Mouse (Mus musculus): ENCODE data around the gene Cd6. TPM values are rescaled to one million over a fixed set of nuclear protein-coding genes. Genes with fewer than 3 reads are reported as not detected.

Cd6 gene
- polyA plus RNA-seq, 1 experiment from 2014 or later, result not detected

DNA sequence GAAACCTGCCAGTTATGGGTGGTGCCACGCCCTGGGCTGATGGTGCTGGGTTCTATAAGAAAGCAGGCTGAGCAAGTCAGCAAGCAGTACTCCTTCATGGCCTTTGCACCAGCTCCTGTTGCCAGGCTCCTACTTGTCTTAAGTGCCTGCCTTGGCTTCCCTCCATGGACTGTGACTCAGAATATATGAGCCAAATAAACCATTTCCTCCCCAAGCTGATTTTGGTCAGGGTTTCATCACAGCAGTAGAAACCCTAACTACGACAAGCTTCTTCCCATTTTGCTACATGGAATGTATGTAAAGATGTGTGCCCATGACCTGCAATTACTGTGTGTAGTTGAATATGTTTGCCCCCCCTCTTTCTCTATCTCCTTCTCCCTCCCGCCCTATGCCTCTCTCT is 3.8 kb upstream of the Cd6 start:
- Histone ChIP-seq H3K9me3 (replicated peaks) (no peaks in the 10 kb centered on the region), H3K4me3 (replicated peaks) (no peak overlapping the region), H3K27ac (replicated peaks) (no peak overlapping the region), H3K4me2 (replicated peaks) (no peak overlapping the region), H3K4me1 (no peaks in the 10 kb centered on the region), H3K9ac (no peak overlapping the region), H3K36me3 (no peaks in the 10 kb centered on the region), H3K27me3 (no peaks in the 10 kb centered on the region)
- no peak for ATAC-seq (ENCODE audit: insufficient number of reproducible peaks, low FRiP score, low TSS enrichment, low read depth)
- 69% methylated on average over 3 of the region's 3 CpGs for WGBS

DNA sequence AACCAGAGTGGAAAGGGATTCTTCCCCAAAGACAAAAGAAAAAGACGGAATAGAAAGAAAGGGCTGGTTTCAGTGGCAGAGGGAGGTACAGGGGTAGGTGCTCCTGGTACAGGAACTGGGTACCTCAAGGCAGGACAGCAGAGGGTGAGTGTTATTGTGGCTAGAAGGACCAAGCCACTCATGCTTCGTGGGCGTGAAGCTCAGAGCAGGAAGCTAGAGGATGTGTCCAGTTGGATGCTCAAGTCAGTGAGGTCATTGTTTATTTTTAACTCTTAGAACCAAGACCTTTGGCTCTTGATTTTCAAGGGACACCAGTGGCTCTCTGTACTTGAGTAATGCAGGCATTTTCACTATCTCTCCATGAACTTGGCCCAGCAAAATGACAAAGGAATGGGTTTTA is 2.2 kb upstream of the Cd6 start:
- H3K27me3 ChIP-seq, result no peaks in the 10 kb centered on the region
- no peaks in the 10 kb centered on the region for H3K4me1 ChIP-seq
- H3K9ac ChIP-seq, result no peak overlapping the region
- no peaks in the 10 kb centered on the region for H3K36me3 ChIP-seq
- no peak overlapping the region for H3K4me3 ChIP-seq (replicated peaks)
- no peak overlapping the region for H3K27ac ChIP-seq (replicated peaks)
- H3K4me2 ChIP-seq (replicated peaks), result no peak overlapping the region
- 78% methylated on average over 3 of the region's 3 CpGs for WGBS
- no peak for ATAC-seq (ENCODE audit: insufficient number of reproducible peaks, low FRiP score, low TSS enrichment, low read depth)
- H3K9me3 ChIP-seq (replicated peaks), result no peaks in the 10 kb centered on the region

DNA sequence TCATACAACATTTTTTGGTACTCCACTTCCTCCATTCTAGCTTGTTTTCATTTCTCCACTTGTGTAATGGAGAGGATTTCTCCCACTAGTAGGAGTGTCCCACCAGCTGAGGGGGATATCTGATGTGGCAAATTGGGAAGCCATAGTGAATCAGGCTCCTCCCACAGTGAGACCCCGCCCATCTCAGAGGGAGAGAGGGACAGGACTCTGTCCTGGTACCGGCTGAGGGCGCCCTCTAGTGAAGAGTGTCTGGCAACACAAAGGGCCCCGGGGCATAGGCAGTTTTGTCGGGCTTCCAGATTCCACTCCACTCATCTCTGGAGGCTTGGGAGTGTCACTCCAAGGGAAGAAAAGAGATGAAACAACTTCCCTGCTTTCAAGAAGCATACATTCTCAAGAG is 1.6 kb upstream of the Cd6 start:
- no peaks in the 10 kb centered on the region for H3K9me3 ChIP-seq (replicated peaks)
- H3K4me1 ChIP-seq, result no peaks in the 10 kb centered on the region
- no peak overlapping the region for H3K9ac ChIP-seq
- WGBS, result 12% methylated on average over 5 of the region's 5 CpGs
- no peaks in the 10 kb centered on the region for H3K27me3 ChIP-seq
- no peak for ATAC-seq (ENCODE audit: insufficient number of reproducible peaks, low FRiP score, low TSS enrichment, low read depth)
- H3K27ac ChIP-seq (replicated peaks), result no peak overlapping the region
- no peak overlapping the region for H3K4me2 ChIP-seq (replicated peaks)
- no peaks in the 10 kb centered on the region for H3K36me3 ChIP-seq
- H3K4me3 ChIP-seq (replicated peaks), result no peak overlapping the region

DNA sequence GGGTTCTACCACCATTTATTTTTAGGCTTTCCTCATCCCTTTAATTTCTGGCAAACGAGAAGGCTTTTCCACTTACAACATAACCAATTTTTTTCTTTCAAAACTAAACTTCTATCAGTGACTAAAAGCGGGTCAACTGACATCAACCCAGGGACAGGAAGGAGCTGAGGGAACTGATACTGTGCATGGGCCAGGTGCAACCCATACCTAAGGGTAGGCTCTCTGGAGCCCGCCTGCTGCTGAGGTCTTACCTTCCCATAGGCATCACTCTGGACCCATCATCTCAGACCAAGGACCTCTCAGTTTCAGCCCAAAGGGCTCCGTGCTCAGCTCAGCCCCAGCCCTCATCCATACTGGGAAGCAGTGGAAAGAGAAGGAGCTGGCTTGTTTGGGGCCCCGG is 1.5 kb downstream of the Cd6 start:
- H3K4me2 ChIP-seq (replicated peaks), result no peak overlapping the region
- 86% methylated on average over 5 of the region's 5 CpGs for WGBS
- no peaks in the 10 kb centered on the region for H3K36me3 ChIP-seq
- no peak overlapping the region for H3K4me3 ChIP-seq (replicated peaks)
- no peaks in the 10 kb centered on the region for H3K9me3 ChIP-seq (replicated peaks)
- no peaks in the 10 kb centered on the region for H3K27me3 ChIP-seq
- ATAC-seq (ENCODE audit: insufficient number of reproducible peaks, low FRiP score, low TSS enrichment, low read depth), result no peak
- no peak overlapping the region for H3K27ac ChIP-seq (replicated peaks)
- H3K9ac ChIP-seq, result no peak overlapping the region
- H3K4me1 ChIP-seq, result no peaks in the 10 kb centered on the region

DNA sequence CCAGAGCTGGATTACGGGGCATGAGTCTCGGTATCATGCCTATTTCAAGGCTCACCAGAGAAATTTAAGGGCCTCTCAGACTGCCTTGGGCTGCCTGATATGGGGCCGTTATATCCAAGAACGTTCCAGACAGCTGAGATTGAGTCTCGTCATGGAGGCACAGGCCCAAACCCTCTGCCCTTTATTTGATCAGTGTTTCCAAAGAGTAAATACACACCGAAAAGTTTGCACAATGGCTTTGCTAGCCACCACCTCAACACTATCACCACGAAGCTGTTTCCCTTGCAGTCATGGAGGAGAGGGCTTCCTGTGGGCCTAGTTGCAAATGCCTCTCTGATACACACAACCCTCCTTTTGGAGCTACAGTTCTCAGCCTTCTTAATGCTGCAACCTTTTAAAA is 5.8 kb downstream of the Cd6 start:
- 83% methylated on average over 7 of the region's 7 CpGs for WGBS
- Histone ChIP-seq H3K9ac (no peak overlapping the region), H3K27ac (replicated peaks) (no peak overlapping the region), H3K4me3 (replicated peaks) (no peak overlapping the region), H3K9me3 (replicated peaks) (no peaks in the 10 kb centered on the region), H3K4me2 (replicated peaks) (no peak overlapping the region), H3K27me3 (no peaks in the 10 kb centered on the region), H3K36me3 (no peaks in the 10 kb centered on the region), H3K4me1 (no peaks in the 10 kb centered on the region)
- ATAC-seq (ENCODE audit: insufficient number of reproducible peaks, low FRiP score, low TSS enrichment, low read depth), result no peak

DNA sequence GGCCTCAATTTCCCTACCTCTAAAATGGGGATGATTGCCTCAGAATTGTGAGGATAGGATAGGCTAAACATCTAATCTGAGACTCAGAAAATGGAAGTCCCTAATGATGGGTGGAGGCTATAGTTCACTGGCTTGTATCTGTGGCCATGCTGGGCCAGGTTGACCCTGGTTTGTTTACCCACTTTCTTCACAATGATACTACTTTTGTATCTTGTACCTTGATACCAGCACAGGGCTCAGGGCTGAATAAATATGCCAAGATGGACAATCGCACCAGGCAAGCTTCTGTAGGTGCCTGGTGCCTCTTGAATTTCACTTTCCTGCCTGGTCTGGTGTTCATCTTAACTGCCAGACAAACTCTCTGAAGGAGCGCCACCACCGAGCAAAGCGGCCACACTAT is 7.3 kb downstream of the Cd6 start:
- no peak overlapping the region for H3K9ac ChIP-seq
- H3K27me3 ChIP-seq, result no peaks in the 10 kb centered on the region
- no peak overlapping the region for H3K27ac ChIP-seq (replicated peaks)
- 93% methylated on average over 4 of the region's 4 CpGs for WGBS
- H3K9me3 ChIP-seq (replicated peaks), result no peaks in the 10 kb centered on the region
- H3K36me3 ChIP-seq, result no peaks in the 10 kb centered on the region
- H3K4me1 ChIP-seq, result peaks cover 8% of the 10 kb centered on the region; the same call in 1 of the 2 replicates
- no peak for ATAC-seq (ENCODE audit: insufficient number of reproducible peaks, low FRiP score, low TSS enrichment, low read depth)
- H3K4me2 ChIP-seq (replicated peaks), result no peak overlapping the region
- no peak overlapping the region for H3K4me3 ChIP-seq (replicated peaks)

DNA sequence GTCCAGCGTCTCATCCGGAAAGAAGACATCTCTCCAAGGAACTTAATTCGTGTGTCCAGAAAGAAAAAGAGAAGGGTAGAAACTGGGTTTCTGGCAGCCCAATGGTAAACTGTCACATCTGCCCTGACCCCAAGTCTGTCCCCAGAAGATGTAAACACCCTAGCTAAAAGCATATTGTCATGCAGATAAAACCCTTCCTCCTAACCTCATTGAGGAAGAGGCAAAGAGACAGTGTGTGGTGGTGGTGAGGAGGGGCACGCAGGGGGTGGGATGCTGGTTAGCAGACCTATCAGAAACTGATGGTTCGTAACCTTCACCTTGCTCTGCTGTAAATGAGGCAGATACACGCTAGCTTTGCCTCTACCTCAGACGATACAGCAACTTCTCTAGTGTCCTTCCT is 8.5 kb downstream of the Cd6 start:
- H3K9ac ChIP-seq, result no peak overlapping the region
- WGBS, result 67% methylated on average over 7 of the region's 7 CpGs

DNA sequence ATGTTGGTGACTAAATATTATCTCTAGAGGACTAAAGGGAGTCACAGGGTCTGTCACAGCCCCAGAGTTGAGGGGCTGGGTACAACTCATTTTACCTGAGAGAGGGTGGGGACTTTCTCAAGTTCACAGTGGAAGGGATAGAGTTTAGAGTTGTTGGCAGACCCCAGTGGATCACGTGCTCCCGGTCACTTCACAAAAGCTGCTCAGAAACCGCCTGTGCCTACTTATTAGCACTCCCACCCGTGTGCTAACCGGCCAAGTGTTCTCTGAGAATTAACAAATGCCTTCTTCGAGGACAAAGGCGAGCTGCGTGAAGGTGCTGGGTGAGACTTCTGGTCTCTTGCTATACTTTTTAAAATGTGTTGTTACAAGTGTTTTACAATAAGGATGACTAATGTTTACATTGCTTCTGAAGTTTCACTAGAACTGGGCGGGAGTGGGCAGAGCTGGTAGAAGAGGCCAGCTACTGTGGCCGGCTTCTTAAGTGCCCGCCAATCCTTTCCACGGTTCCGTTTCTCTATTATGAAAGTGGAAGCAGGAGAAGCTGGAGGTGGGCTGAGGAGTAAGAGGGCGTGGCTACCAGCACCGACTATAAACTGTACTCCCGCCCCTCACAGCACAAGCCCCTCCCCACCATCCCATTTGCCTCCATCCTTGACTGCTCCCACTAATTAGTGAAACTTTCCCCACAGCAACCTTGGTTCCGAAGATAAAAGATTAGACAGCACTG is 11.5 kb downstream of the Cd6 start:
- ATAC-seq (ENCODE audit: insufficient number of reproducible peaks, low FRiP score, low TSS enrichment, low read depth), result peak; percentile 36; the same call in 1 of the 2 replicates
- peak overlapping the region; percentile 39 for H3K4me2 ChIP-seq (replicated peaks)
- no peaks in the 10 kb centered on the region for H3K27me3 ChIP-seq
- 40% methylated on average over 17 of the region's 17 CpGs for WGBS
- H3K9me3 ChIP-seq (replicated peaks), result no peaks in the 10 kb centered on the region
- no peak overlapping the region for H3K27ac ChIP-seq (replicated peaks)
- no peak overlapping the region for H3K9ac ChIP-seq
- peak overlapping the region; percentile 16; the same call in 1 of the 2 replicates for H3K4me3 ChIP-seq (replicated peaks)
- peaks cover 8% of the 10 kb centered on the region; the same call in 1 of the 2 replicates for H3K4me1 ChIP-seq
- H3K36me3 ChIP-seq, result no peaks in the 10 kb centered on the region

More for the DNA sequence above, 8.5 kb downstream of the Cd6 start:
- H3K4me1 ChIP-seq, result peaks cover 8% of the 10 kb centered on the region; the same call in 1 of the 2 replicates
- ATAC-seq (ENCODE audit: insufficient number of reproducible peaks, low FRiP score, low TSS enrichment, low read depth), result no peak
- H3K4me2 ChIP-seq (replicated peaks), result no peak overlapping the region
- H3K27me3 ChIP-seq, result no peaks in the 10 kb centered on the region
- H3K9me3 ChIP-seq (replicated peaks), result no peaks in the 10 kb centered on the region
- H3K27ac ChIP-seq (replicated peaks), result no peak overlapping the region
- H3K4me3 ChIP-seq (replicated peaks), result no peak overlapping the region
- no peaks in the 10 kb centered on the region for H3K36me3 ChIP-seq

DNA sequence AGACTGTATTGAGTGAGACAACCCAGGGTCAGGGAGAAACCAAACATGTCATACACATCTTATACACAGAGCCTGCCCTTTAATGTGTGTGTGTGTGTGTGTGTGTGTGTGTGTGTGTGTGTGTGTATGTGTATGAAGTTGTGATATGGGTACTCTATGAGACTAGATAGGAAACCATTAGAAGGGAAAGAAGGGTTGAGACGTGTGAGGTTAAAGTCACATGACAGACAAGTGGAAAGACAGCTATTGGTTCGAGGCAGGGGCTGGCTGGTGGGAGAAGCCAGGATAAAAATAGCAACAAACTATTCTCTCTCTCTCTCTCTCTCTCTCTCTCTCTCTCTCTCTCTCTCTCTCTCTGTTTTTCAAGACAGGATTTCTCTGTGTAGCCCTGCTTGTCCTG is 13.4 kb downstream of the Cd6 start:
- no peak for ATAC-seq (ENCODE audit: insufficient number of reproducible peaks, low FRiP score, low TSS enrichment, low read depth)
- Histone ChIP-seq H3K9ac (no peak overlapping the region), H3K27ac (replicated peaks) (no peak overlapping the region), H3K4me1 (peaks cover 8% of the 10 kb centered on the region; the same call in 1 of the 2 replicates), H3K4me3 (replicated peaks) (no peak overlapping the region), H3K4me2 (replicated peaks) (no peak overlapping the region), H3K9me3 (replicated peaks) (no peaks in the 10 kb centered on the region), H3K36me3 (no peaks in the 10 kb centered on the region), H3K27me3 (no peaks in the 10 kb centered on the region)
- WGBS, result 60% methylated on average over 2 of the region's 2 CpGs

DNA sequence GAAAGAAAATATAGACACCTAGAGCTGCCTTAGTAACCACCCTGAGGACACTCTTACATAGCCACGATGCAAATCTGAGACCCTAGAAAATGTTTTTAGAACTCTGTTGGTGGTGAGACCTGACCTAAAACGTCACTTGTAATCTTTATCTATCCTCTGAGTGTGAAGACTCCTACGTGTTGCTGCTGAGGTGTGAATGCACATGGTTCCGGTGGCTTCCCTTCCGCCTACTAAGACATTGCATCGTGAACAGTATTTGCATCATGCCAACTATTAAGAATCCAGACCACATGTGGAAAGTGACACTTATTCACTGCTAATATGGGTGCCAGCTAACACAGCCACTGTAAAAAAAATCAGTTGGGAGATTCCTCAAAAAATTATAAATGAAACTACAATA is 14.0 kb downstream of the Cd6 start:
- Histone ChIP-seq H3K9me3 (replicated peaks) (no peaks in the 10 kb centered on the region), H3K9ac (no peak overlapping the region), H3K27ac (replicated peaks) (no peak overlapping the region), H3K4me1 (peaks cover 8% of the 10 kb centered on the region; the same call in 1 of the 2 replicates), H3K27me3 (no peaks in the 10 kb centered on the region), H3K4me2 (replicated peaks) (no peak overlapping the region), H3K4me3 (replicated peaks) (no peak overlapping the region), H3K36me3 (no peaks in the 10 kb centered on the region)
- no peak for ATAC-seq (ENCODE audit: insufficient number of reproducible peaks, low FRiP score, low TSS enrichment, low read depth)
- WGBS, result 82% methylated on average over 6 of the region's 6 CpGs

DNA sequence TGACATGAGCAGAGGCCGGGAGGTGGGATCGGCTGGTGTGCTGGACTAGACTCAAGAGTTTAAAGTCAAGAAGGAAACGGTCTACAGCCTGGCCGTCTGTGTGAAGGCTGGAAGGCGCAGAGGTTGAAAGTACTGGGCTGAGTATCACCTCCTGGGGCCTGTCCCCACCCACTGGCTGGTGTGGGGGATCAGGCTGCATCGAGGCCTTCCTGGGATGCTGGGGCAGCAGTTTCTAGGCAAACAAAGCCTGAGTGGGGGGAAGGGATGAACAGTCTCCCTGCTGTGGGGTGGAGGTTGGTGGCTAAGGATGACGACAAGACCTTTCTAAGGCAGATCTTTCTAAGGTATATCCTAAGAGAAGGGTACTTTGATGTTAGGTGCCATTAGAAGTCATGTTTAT is 16.0 kb downstream of the Cd6 start:
- Histone ChIP-seq H3K27me3 (no peaks in the 10 kb centered on the region), H3K36me3 (no peaks in the 10 kb centered on the region), H3K4me1 (peaks cover 8% of the 10 kb centered on the region; the same call in 1 of the 2 replicates), H3K4me2 (replicated peaks) (no peak overlapping the region), H3K27ac (replicated peaks) (no peak overlapping the region), H3K9ac (no peak overlapping the region), H3K4me3 (replicated peaks) (no peak overlapping the region), H3K9me3 (replicated peaks) (no peaks in the 10 kb centered on the region)
- WGBS, result 75% methylated on average over 7 of the region's 7 CpGs
- ATAC-seq (ENCODE audit: insufficient number of reproducible peaks, low FRiP score, low TSS enrichment, low read depth), result no peak

DNA sequence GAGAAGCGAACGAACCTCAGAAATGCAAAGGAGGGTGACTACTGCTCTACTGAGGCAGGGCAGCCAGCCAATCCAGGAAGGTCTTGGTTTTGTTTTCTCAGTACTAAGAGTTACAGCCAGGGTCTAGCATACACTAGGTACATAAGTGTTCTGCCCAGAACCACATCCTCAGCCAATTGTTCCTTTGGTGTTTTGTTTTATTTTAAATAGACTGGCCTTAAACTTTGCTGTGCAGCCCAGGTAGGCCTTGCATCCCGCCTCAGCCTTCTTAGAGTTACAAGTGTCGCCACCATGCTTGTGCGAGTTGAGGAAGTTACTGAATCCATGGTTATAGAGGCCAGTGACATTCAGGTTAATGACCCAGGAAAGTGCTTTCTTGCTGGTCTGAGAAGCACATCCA is 16.8 kb downstream of the Cd6 start:
- no peak overlapping the region for H3K27ac ChIP-seq (replicated peaks)
- H3K4me2 ChIP-seq (replicated peaks), result no peak overlapping the region
- H3K27me3 ChIP-seq, result no peaks in the 10 kb centered on the region
- no peak overlapping the region for H3K4me3 ChIP-seq (replicated peaks)
- no peak overlapping the region for H3K9ac ChIP-seq
- no peak for ATAC-seq (ENCODE audit: insufficient number of reproducible peaks, low FRiP score, low TSS enrichment, low read depth)
- WGBS, result 93% methylated on average over 5 of the region's 5 CpGs
- H3K4me1 ChIP-seq, result 0 out of 2 replicates have a peak, but pooled peaks cover under 1% of the 10 kb centered on the region
- no peaks in the 10 kb centered on the region for H3K36me3 ChIP-seq
- H3K9me3 ChIP-seq (replicated peaks), result no peaks in the 10 kb centered on the region

Measured in embryonic facial prominence, embryonic 15.5 days (tissue).